In the genomic region with DNA sequence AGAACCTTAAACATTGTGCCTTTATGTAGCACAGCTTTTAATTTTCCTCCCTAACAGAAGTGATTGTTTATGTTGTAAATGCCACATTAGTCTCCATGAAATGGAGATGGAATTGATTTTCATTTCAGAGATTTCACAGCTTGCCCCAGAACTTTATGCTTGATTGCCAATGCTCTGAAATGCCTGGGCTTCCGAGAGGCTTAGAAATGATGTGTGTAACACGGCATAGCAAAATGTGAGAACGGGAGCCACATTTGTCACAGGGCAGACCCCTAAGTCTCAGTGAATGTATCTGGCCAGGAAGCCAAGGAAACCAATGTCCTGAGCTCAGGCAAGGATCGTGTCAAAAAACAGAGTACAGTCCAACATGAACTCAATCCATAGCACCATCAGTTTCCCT, we compare ENCODE assay signal across 25 mouse cellular contexts.
DNase-seq lines count a peak whose midpoint lies in the region; ATAC-seq and TF ChIP-seq lines count a peak whose summit lies in the region.
"Had no signal": no experiment of that assay in that cellular context is flagged by ENCODE, and none has a peak within 500 bp of the region (broad histone marks: within the 10 kb centered on the region; RNA-seq: fewer than 3 reads in every experiment).

No protein-coding gene starts in this region.

- ATAC-seq in embryonic facial prominence, embryonic 14.5 days (ENCODE audit: low read depth), result no peak
- ATAC-seq in forebrain, embryonic 16.5 days, result peak; percentile 19; the same call in 1 of the 2 replicates
- no peak for ATAC-seq in forebrain, embryonic 12.5 days (ENCODE audit: low FRiP score)
- ATAC-seq: intestine, embryonic 15.5 days; Patski had no signal

- H3K27ac ChIP-seq in embryonic facial prominence, embryonic 14.5 days (replicated peaks; ENCODE audit: low read depth, low read length), result no peak overlapping the region
- no peak overlapping the region for H3K27ac ChIP-seq in embryonic facial prominence, embryonic 10.5 days (replicated peaks)
- no peak overlapping the region for H3K27ac ChIP-seq in forebrain, embryonic 16.5 days (ENCODE audit: low read length)
- H3K27ac ChIP-seq in forebrain, embryonic 12.5 days, result no peak overlapping the region
- H3K27ac ChIP-seq in layer of hippocampus, adult 2 months, result peak overlapping the region; percentile 28
- H3K27ac ChIP-seq: embryonic facial prominence, embryonic 12.5 days; gastrocnemius, adult 2 months; heart, embryonic 10.5 days; heart, embryonic 13.5 days; hindbrain, embryonic 15.5 days; intestine, embryonic 15.5 days had no signal

- WGBS in embryonic facial prominence, embryonic 14.5 days, result 63% methylated on average over 4 of the region's 4 CpGs
- WGBS in embryonic facial prominence, embryonic 10.5 days, result 83% methylated on average over 4 of the region's 4 CpGs
- 43% methylated on average over 4 of the region's 4 CpGs for WGBS in forebrain, embryonic 16.5 days
- 66% methylated on average over 4 of the region's 4 CpGs for WGBS in forebrain, embryonic 12.5 days

- H3K9me3 ChIP-seq in embryonic facial prominence, embryonic 14.5 days (ENCODE audit: control insufficient read depth, low read length), result no peaks in the 10 kb centered on the region
- H3K9me3 ChIP-seq in embryonic facial prominence, embryonic 10.5 days, result no peaks in the 10 kb centered on the region
- no peaks in the 10 kb centered on the region for H3K9me3 ChIP-seq in forebrain, embryonic 16.5 days (ENCODE audit: control insufficient read depth, low read length)
- H3K9me3 ChIP-seq in forebrain, embryonic 12.5 days, result no peaks in the 10 kb centered on the region
- H3K9me3 ChIP-seq: embryonic facial prominence, embryonic 12.5 days; G1E; heart, embryonic 10.5 days; heart, embryonic 13.5 days; hindbrain, embryonic 15.5 days; intestine, embryonic 15.5 days had no signal

- no peaks in the 10 kb centered on the region; the same call in 1 of the 2 replicates for H3K27me3 ChIP-seq in embryonic facial prominence, embryonic 14.5 days (replicated peaks; ENCODE audit: control insufficient read depth, insufficient read depth, low read length)
- H3K27me3 ChIP-seq in embryonic facial prominence, embryonic 10.5 days (replicated peaks; ENCODE audit: low read depth, poor library complexity, severe bottlenecking), result peaks cover 17% of the 10 kb centered on the region; the same call in 1 of the 2 replicates
- 0 out of 2 replicates have a peak, but pooled peaks cover 8% of the 10 kb centered on the region for H3K27me3 ChIP-seq in forebrain, embryonic 16.5 days (replicated peaks; ENCODE audit: control insufficient read depth, insufficient read depth, low read length)
- peaks cover 22% of the 10 kb centered on the region for H3K27me3 ChIP-seq in forebrain, embryonic 12.5 days
- H3K27me3 ChIP-seq: embryonic facial prominence, embryonic 12.5 days; hindbrain, embryonic 15.5 days; intestine, embryonic 15.5 days; Patski had no signal

- H3K36me3 ChIP-seq in embryonic facial prominence, embryonic 14.5 days (ENCODE audit: control insufficient read depth, insufficient read depth, low read length), result no peaks in the 10 kb centered on the region
- no peaks in the 10 kb centered on the region for H3K36me3 ChIP-seq in embryonic facial prominence, embryonic 10.5 days (replicated peaks)
- H3K36me3 ChIP-seq in forebrain, embryonic 16.5 days (ENCODE audit: control insufficient read depth, insufficient read depth), result no peaks in the 10 kb centered on the region
- no peaks in the 10 kb centered on the region for H3K36me3 ChIP-seq in forebrain, embryonic 12.5 days (replicated peaks)
- H3K36me3 ChIP-seq: embryonic facial prominence, embryonic 12.5 days; G1E; heart, embryonic 10.5 days; heart, embryonic 13.5 days; hindbrain, embryonic 15.5 days; intestine, embryonic 15.5 days had no signal

- no peak overlapping the region for H3K4me3 ChIP-seq in embryonic facial prominence, embryonic 14.5 days (ENCODE audit: low read depth, low read length)
- H3K4me3 ChIP-seq in embryonic facial prominence, embryonic 10.5 days, result no peak overlapping the region
- H3K4me3 ChIP-seq in forebrain, embryonic 16.5 days (replicated peaks; ENCODE audit: low read length), result no peak overlapping the region
- H3K4me3 ChIP-seq in forebrain, embryonic 12.5 days (replicated peaks), result no peak overlapping the region
- H3K4me3 ChIP-seq in layer of hippocampus, adult 2 months, result no peak overlapping the region
- H3K4me3 ChIP-seq: embryonic facial prominence, embryonic 12.5 days; erythroblast, embryonic 14.5 days; gastrocnemius, adult 2 months; heart, embryonic 10.5 days; heart, embryonic 13.5 days; hindbrain, embryonic 15.5 days; intestine, embryonic 15.5 days had no signal

- no peak overlapping the region for H3K4me2 ChIP-seq in embryonic facial prominence, embryonic 14.5 days (ENCODE audit: low read depth, low read length)
- no peak overlapping the region for H3K4me2 ChIP-seq in forebrain, embryonic 16.5 days (ENCODE audit: low read length)
- no peak overlapping the region for H3K4me2 ChIP-seq in forebrain, embryonic 12.5 days
- H3K4me2 ChIP-seq: embryonic facial prominence, embryonic 12.5 days; heart, embryonic 13.5 days; hindbrain, embryonic 15.5 days; intestine, embryonic 15.5 days had no signal

- TF ChIP-seq CTCF in layer of hippocampus, adult 2 months (conservative IDR thresholded peaks at IDR 0.05), result no peak

- peak; percentile 52 for DNase-seq in embryonic facial prominence, embryonic 14.5 days (ENCODE audit: low spot score)
- DNase-seq in embryonic facial prominence, embryonic 10.5 days (ENCODE audit: low spot score), result no peak
- no peak for DNase-seq in layer of hippocampus, adult 2 months (ENCODE audit: low spot score in 2 of 2)
- no peak for DNase-seq in layer of hippocampus, postnatal 10 days (ENCODE audit: low spot score in 2 of 2)
- DNase-seq in brain, embryonic 18.5 days (ENCODE audit: low read depth, low spot score), result peak; percentile 30
- no peak for DNase-seq in gastrocnemius, postnatal 25 days
- DNase-seq: adrenal gland, postnatal 10 days; adrenal gland, postnatal 36 days; gastrocnemius, adult 2 months; gastrocnemius, postnatal 14 days; heart, adult 18-20 months; heart, postnatal 14 days; heart, postnatal 4 days; kidney, adult 11 months; kidney, adult 8-10 months had no signal

- no peak overlapping the region for H3K9ac ChIP-seq in embryonic facial prominence, embryonic 14.5 days (ENCODE audit: low read depth, low read length)
- no peak overlapping the region for H3K9ac ChIP-seq in forebrain, embryonic 16.5 days (replicated peaks; ENCODE audit: low read depth, low read length)
- H3K9ac ChIP-seq in forebrain, embryonic 12.5 days, result no peak overlapping the region
- H3K9ac ChIP-seq: embryonic facial prominence, embryonic 12.5 days; heart, embryonic 13.5 days; hindbrain, embryonic 15.5 days; intestine, embryonic 15.5 days had no signal

- H3K4me1 ChIP-seq in embryonic facial prominence, embryonic 14.5 days (ENCODE audit: control insufficient read depth, insufficient read depth, low read length), result peaks cover 9% of the 10 kb centered on the region; the same call in 1 of the 2 replicates
- 0 out of 2 replicates have a peak, but pooled peaks cover 5% of the 10 kb centered on the region for H3K4me1 ChIP-seq in embryonic facial prominence, embryonic 10.5 days
- H3K4me1 ChIP-seq in forebrain, embryonic 16.5 days (replicated peaks; ENCODE audit: control insufficient read depth, insufficient read depth, low read length), result peaks cover 27% of the 10 kb centered on the region
- H3K4me1 ChIP-seq in forebrain, embryonic 12.5 days, result peaks cover 4% of the 10 kb centered on the region; the same call in 1 of the 2 replicates
- H3K4me1 ChIP-seq: embryonic facial prominence, embryonic 12.5 days; heart, embryonic 10.5 days; heart, embryonic 13.5 days; intestine, embryonic 15.5 days had no signal

Comparison
In these comparisons a context has a peak if more than half of its experiments do, and no peak if none do; other contexts are left out.
1. DNase-seq: peak in embryonic facial prominence, embryonic 14.5 days (single experiment) and brain, embryonic 18.5 days (single experiment); none in embryonic facial prominence, embryonic 10.5 days (single experiment), layer of hippocampus, adult 2 months (0 of 2), layer of hippocampus, postnatal 10 days (0 of 2) and gastrocnemius, postnatal 25 days (single experiment).